In the genomic region with DNA sequence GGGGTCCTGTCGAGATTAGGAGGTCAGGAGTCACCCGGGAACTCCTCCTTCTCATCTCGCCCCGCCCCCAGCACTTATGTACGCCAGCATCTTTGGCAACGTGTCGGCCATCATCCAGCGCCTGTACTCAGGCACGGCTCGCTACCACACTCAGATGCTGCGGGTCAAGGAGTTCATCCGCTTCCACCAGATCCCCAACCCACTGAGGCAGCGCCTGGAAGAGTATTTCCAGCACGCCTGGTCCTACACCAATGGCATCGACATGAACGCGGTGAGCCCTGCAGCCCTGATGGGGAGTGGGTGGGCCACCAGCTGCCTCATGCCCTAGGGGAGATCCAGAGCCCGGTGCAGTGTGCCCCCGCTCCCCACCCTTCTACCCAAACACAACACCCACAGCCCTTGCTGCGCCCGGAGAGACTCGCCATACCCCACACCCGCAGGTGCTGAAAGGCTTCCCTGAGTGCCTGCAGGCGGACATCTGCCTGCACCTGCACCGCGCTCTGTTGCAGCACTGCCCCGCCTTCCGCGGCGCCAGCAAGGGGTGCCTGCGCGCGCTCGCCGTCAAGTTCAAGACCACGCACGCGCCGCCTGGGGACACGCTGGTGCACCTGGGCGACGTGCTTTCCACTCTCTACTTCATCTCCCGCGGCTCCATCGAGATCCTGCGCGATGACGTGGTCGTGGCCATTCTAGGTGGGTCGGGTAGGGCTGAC, we compare ENCODE assay signal across 9 mouse cellular contexts. TPM values are rescaled to one million over a fixed set of nuclear protein-coding genes. Genes with fewer than 3 reads are reported as not detected.
DNase-seq lines count a peak whose midpoint lies in the region; ATAC-seq and TF ChIP-seq lines count a peak whose summit lies in the region.
"Had no signal": no experiment of that assay in that cellular context is flagged by ENCODE, and none has a peak within 500 bp of the region (broad histone marks: within the 10 kb centered on the region; RNA-seq: fewer than 3 reads in every experiment).

No protein-coding gene starts in this region.

- DNase-seq in cerebellum, adult 2 months, result peak; percentile 22 to 44
- DNase-seq in cerebellum, adult 11 months, result no peak
- DNase-seq in layer of hippocampus, adult 8-10 months (ENCODE audit: low spot score in 2 of 2), result peak; percentile 55
- peak; percentile 72 for DNase-seq in thymus, postnatal 0 days (ENCODE audit: low spot score)
- DNase-seq in spleen, postnatal 36 days (ENCODE audit: low spot score in 2 of 2), result no peak

- peak overlapping the region; percentile 51 for H3K4me3 ChIP-seq in cerebellum, adult 2 months (replicated peaks; ENCODE audit: insufficient read depth, low read depth, low read length)
- H3K4me3 ChIP-seq in ES-Bruce4 (ENCODE audit: low read depth, low read length), result peak overlapping the region; percentile 84
- H3K4me3 ChIP-seq in forebrain, embryonic 12.5 days (replicated peaks), result peak overlapping the region; percentile 45
- peak overlapping the region; percentile 57 for H3K4me3 ChIP-seq in midbrain, embryonic 16.5 days (ENCODE audit: low read depth, low read length)

- peak; percentile 64 for ATAC-seq in forebrain, embryonic 12.5 days (ENCODE audit: low FRiP score)
- peak; percentile 83 for ATAC-seq in midbrain, embryonic 16.5 days

- TF ChIP-seq POLR2A in cerebellum, adult 2 months (IDR thresholded peaks at IDR 0.05; ENCODE audit: borderline replicate concordance, insufficient read depth, low read length), result no peak
- no peak for TF ChIP-seq POLR2A in ES-Bruce4 (IDR thresholded peaks at IDR 0.05; ENCODE audit: insufficient read depth, low read length)

- H3K9me3 ChIP-seq in ES-Bruce4 (replicated peaks; ENCODE audit: control insufficient read depth, insufficient read depth, low read length, poor library complexity, severe bottlenecking), result no peaks in the 10 kb centered on the region
- H3K9me3 ChIP-seq in forebrain, embryonic 12.5 days, result no peaks in the 10 kb centered on the region
- H3K9me3 ChIP-seq in midbrain, embryonic 16.5 days (replicated peaks; ENCODE audit: control insufficient read depth, low read length, poor library complexity, severe bottlenecking), result no peaks in the 10 kb centered on the region

- no peak for TF ChIP-seq EP300 in ES-Bruce4 (IDR thresholded peaks at IDR 0.05; ENCODE audit: insufficient read depth, low read depth, low read length)

- WGBS in cerebellum, adult 2 months, result 3% methylated on average over 50 of the region's 50 CpGs
- under 1% methylated on average over 50 of the region's 50 CpGs for WGBS in forebrain, embryonic 12.5 days
- under 1% methylated on average over 50 of the region's 50 CpGs for whole genome bisulfite sequencing in midbrain, embryonic 16.5 days

- H3K36me3 ChIP-seq in ES-Bruce4 (ENCODE audit: control insufficient read depth, insufficient read depth, low read length, poor library complexity, severe bottlenecking), result no peaks in the 10 kb centered on the region
- H3K36me3 ChIP-seq in forebrain, embryonic 12.5 days (replicated peaks), result no peaks in the 10 kb centered on the region
- no peaks in the 10 kb centered on the region for H3K36me3 ChIP-seq in midbrain, embryonic 16.5 days (ENCODE audit: control insufficient read depth, insufficient read depth, low read length)

- peak overlapping the region; percentile 36 for H3K9ac ChIP-seq in ES-Bruce4 (ENCODE audit: low read depth, poor library complexity, severe bottlenecking)
- peak overlapping the region; percentile 55 for H3K9ac ChIP-seq in forebrain, embryonic 12.5 days
- peak overlapping the region; percentile 77 for H3K9ac ChIP-seq in midbrain, embryonic 16.5 days (ENCODE audit: low read depth, low read length)

- no peak for TF ChIP-seq CTCF in cerebellum, adult 2 months (IDR thresholded peaks at IDR 0.05; ENCODE audit: borderline replicate concordance, insufficient read depth, low read depth, low read length)
- no peak for TF ChIP-seq CTCF in ES-Bruce4 (IDR thresholded peaks at IDR 0.05; ENCODE audit: low read depth, low read length)

- H3K27ac ChIP-seq in cerebellum, adult 2 months (ENCODE audit: insufficient read depth, low read length), result no peak overlapping the region
- no peak overlapping the region for H3K27ac ChIP-seq in ES-Bruce4 (ENCODE audit: insufficient read depth, low read length)
- no peak overlapping the region for H3K27ac ChIP-seq in forebrain, embryonic 12.5 days
- H3K27ac ChIP-seq in midbrain, embryonic 16.5 days (ENCODE audit: low read length), result peak overlapping the region; percentile 84

- H3K27me3 ChIP-seq in cerebellum, adult 2 months (ENCODE audit: control insufficient read depth, insufficient read depth, low read length), result no peaks in the 10 kb centered on the region
- no peaks in the 10 kb centered on the region for H3K27me3 ChIP-seq in ES-Bruce4 (ENCODE audit: control insufficient read depth, insufficient read depth, low read length, poor library complexity, severe bottlenecking)
- peaks cover 29% of the 10 kb centered on the region for H3K27me3 ChIP-seq in forebrain, embryonic 12.5 days
- no peaks in the 10 kb centered on the region for H3K27me3 ChIP-seq in midbrain, embryonic 16.5 days (ENCODE audit: control insufficient read depth, insufficient read depth, low read depth, low read length)

- peaks cover 5% of the 10 kb centered on the region; the same call in 1 of the 2 replicates for H3K4me1 ChIP-seq in cerebellum, adult 2 months (ENCODE audit: control insufficient read depth, insufficient read depth, low read length)
- H3K4me1 ChIP-seq in ES-Bruce4 (ENCODE audit: control insufficient read depth, insufficient read depth, low read length), result peaks cover 3% of the 10 kb centered on the region
- peaks cover 11% of the 10 kb centered on the region for H3K4me1 ChIP-seq in forebrain, embryonic 12.5 days
- peaks cover 8% of the 10 kb centered on the region for H3K4me1 ChIP-seq in midbrain, embryonic 16.5 days (ENCODE audit: control insufficient read depth, insufficient read depth, low read length)

- peak overlapping the region; percentile 87 for H3K4me2 ChIP-seq in forebrain, embryonic 12.5 days
- H3K4me2 ChIP-seq in midbrain, embryonic 16.5 days (ENCODE audit: low read length), result peak overlapping the region; percentile 75

RNA-seq across cellular contexts. Expression of gene Kcnh6, which starts 12.3 kb away (rescaled TPM):
- polyA plus RNA-seq in cerebellum, adult 2 months (2012; rRNA removed), result 1.3 and 1.4 TPM in 2 replicates
- 0.21 and 0.68 TPM in 2 replicates for polyA plus RNA-seq in ES-Bruce4 (2011; ENCODE audit: insufficient read depth, insufficient read length, low read depth, missing spikeins)
- polyA plus RNA-seq in forebrain, embryonic 12.5 days (2016; fragmentation: Nextera tagmentation; extraction: Ambion mirVana), result 0.36 and 0.64 TPM in 2 replicates
- 1 to 10 TPM; 1.1 to 1.6 (median 1.3) TPM for total RNA-seq in layer of hippocampus, adult 8-10 months (2022)
- polyA plus RNA-seq in midbrain, embryonic 16.5 days (2015; fragmentation: Nextera tagmentation; extraction: Ambion mirVana), result 1.8 and 2.2 TPM in 2 replicates
- polyA plus RNA-seq in thymus, postnatal 0 days (2015; fragmentation: Nextera tagmentation; extraction: Ambion mirVana), result 1.5 TPM in 2 replicates
- polyA plus RNA-seq: C2C12 had no signal

RNA-seq across cellular contexts. Expression of gene Dcaf7, which starts 16.5 kb away (rescaled TPM):
- 86.9 and 89.6 TPM in 2 replicates for polyA plus RNA-seq in cerebellum, adult 2 months (2012; rRNA removed)
- 48.9 TPM in 2 replicates for polyA plus RNA-seq in ES-Bruce4 (2011; ENCODE audit: insufficient read depth, insufficient read length, low read depth, missing spikeins)
- polyA plus RNA-seq in forebrain, embryonic 12.5 days (2016; fragmentation: Nextera tagmentation; extraction: Ambion mirVana), result 118 and 129 TPM in 2 replicates
- 100 to 1,000 TPM; 121 to 133 (median 126) TPM for total RNA-seq in layer of hippocampus, adult 8-10 months (2022)
- 174 and 187 TPM in 2 replicates for polyA plus RNA-seq in midbrain, embryonic 16.5 days (2015; fragmentation: Nextera tagmentation; extraction: Ambion mirVana)
- 44.0 and 48.3 TPM in 2 replicates for polyA plus RNA-seq in thymus, postnatal 0 days (2015; fragmentation: Nextera tagmentation; extraction: Ambion mirVana)

RNA-seq across cellular contexts. Expression of gene Ace3, which starts 25.7 kb away (rescaled TPM):
- not detected in 2 replicates for polyA plus RNA-seq in cerebellum, adult 2 months (2012; rRNA removed)
- polyA plus RNA-seq in ES-Bruce4 (2011; ENCODE audit: insufficient read depth, insufficient read length, low read depth, missing spikeins), result not detected in 2 replicates
- not detected in 2 replicates for polyA plus RNA-seq in forebrain, embryonic 12.5 days (2016; fragmentation: Nextera tagmentation; extraction: Ambion mirVana)
- total RNA-seq in layer of hippocampus, adult 8-10 months (2022), result not detected
- polyA plus RNA-seq in midbrain, embryonic 16.5 days (2015; fragmentation: Nextera tagmentation; extraction: Ambion mirVana), result 0.09 TPM in 1 of 2 replicates, not detected in the other
- not detected in 2 replicates for polyA plus RNA-seq in thymus, postnatal 0 days (2015; fragmentation: Nextera tagmentation; extraction: Ambion mirVana)
- polyA plus RNA-seq: C2C12 had no signal

RNA-seq across cellular contexts. Expression of gene Taco1, which starts 45.7 kb away (rescaled TPM):
- 14.3 and 17.7 TPM in 2 replicates for polyA plus RNA-seq in cerebellum, adult 2 months (2012; rRNA removed)
- polyA plus RNA-seq in ES-Bruce4 (2011; ENCODE audit: insufficient read depth, insufficient read length, low read depth, missing spikeins), result 9.8 and 11.6 TPM in 2 replicates
- 9.6 and 9.8 TPM in 2 replicates for polyA plus RNA-seq in forebrain, embryonic 12.5 days (2016; fragmentation: Nextera tagmentation; extraction: Ambion mirVana)
- 10 to 100 TPM; 15.5 to 23.3 (median 18.7) TPM for total RNA-seq in layer of hippocampus, adult 8-10 months (2022)
- 7.6 and 8.0 TPM in 2 replicates for polyA plus RNA-seq in midbrain, embryonic 16.5 days (2015; fragmentation: Nextera tagmentation; extraction: Ambion mirVana)
- polyA plus RNA-seq in thymus, postnatal 0 days (2015; fragmentation: Nextera tagmentation; extraction: Ambion mirVana), result 10.1 and 11.5 TPM in 2 replicates

RNA-seq across cellular contexts. Expression of gene Ace, which starts 52.5 kb away (rescaled TPM):
- polyA plus RNA-seq in cerebellum, adult 2 months (2012; rRNA removed), result 13.6 and 19.7 TPM in 2 replicates
- 0.18 TPM in 1 of 2 replicates, not detected in the other for polyA plus RNA-seq in ES-Bruce4 (2011; ENCODE audit: insufficient read depth, insufficient read length, low read depth, missing spikeins)
- 0.60 and 0.78 TPM in 2 replicates for polyA plus RNA-seq in forebrain, embryonic 12.5 days (2016; fragmentation: Nextera tagmentation; extraction: Ambion mirVana)
- total RNA-seq in layer of hippocampus, adult 8-10 months (2022), result 10 to 100 TPM in 3 of 4 experiments, 1 to 10 TPM in 1; 7.8 to 10.9 (median 10.6) TPM
- polyA plus RNA-seq in midbrain, embryonic 16.5 days (2015; fragmentation: Nextera tagmentation; extraction: Ambion mirVana), result 7.0 and 8.2 TPM in 2 replicates
- polyA plus RNA-seq in thymus, postnatal 0 days (2015; fragmentation: Nextera tagmentation; extraction: Ambion mirVana), result 0.88 and 1.3 TPM in 2 replicates

Comparison
In these comparisons a context has a peak if more than half of its experiments do, and no peak if none do; other contexts are left out.
1. DNase-seq: peak in cerebellum, adult 2 months (2 of 2), layer of hippocampus, adult 8-10 months (2 of 2) and thymus, postnatal 0 days (single experiment); none in cerebellum, adult 11 months (single experiment) and spleen, postnatal 36 days (0 of 2).
2. Peak in every context shown above with its lines, with median percentiles within 50 percentile points of each other: H3K4me3 ChIP-seq and H3K9ac ChIP-seq.